Mouse (Mus musculus) hematopoietic stem cell, adult 5-6 weeks (primary cell): Measurements from ENCODE around the gene Pml. TPM values are rescaled to one million over a fixed set of nuclear protein-coding genes. Genes with fewer than 3 reads are reported as not detected.

Experiments
- ATAC-seq, 2 experiments: fragments of 125-278 bp in 1 of 2; replicated peaks in 1 of 2; 2 replicates each; pipeline ENCODE4 v1.8.0; 2016 to 2017; ENCODE audit warnings: inconsistent platforms in 2 of 2, mild to moderate bottlenecking in 2 of 2, moderate number of reproducible peaks in 2 of 2, low read depth in 1 of 2, moderate TSS enrichment in 1 of 2; ENCODE audit not compliant: low FRiP score in 2 of 2, poor library complexity in 2 of 2, severe bottlenecking in 2 of 2, insufficient read depth in 1 of 2, low TSS enrichment in 1 of 2
- total RNA-seq: library from RNA; stranded (forward); fragments of 172-1452, 232-1000 nt; gene quantifications from 2 replicates; pipeline ENCODE4 v1.2.3, GENCODE M21; 2017

Pml gene
- total RNA-seq = 24.5 and 32.5 TPM in 2 replicates

GRCm38 (mm10) chr9:58249592-58250192 is at the start of gene Pml:
Gene Pml (minus strand): TSS chr9:58249786.
- peak; percentile 24 to 51; a peak in 3 of 4 replicates for ATAC-seq

- no peak for ATAC-seq
Observed at GRCm38 (mm10) chr9:58297961-58298477, 48.4 kb upstream of the Pml start.

GRCm38 (mm10) chr9:58297065-58297464 is 47.5 kb upstream of the Pml start:
- ATAC-seq = no peak

- ATAC-seq = no peak
Observed at GRCm38 (mm10) chr9:58295766-58296361, 46.3 kb upstream of the Pml start.

- ATAC-seq = no peak
Observed at GRCm38 (mm10) chr9:58295345-58295744, 45.8 kb upstream of the Pml start.

- ATAC-seq = no peak
Observed at GRCm38 (mm10) chr9:58294527-58294926, 44.9 kb upstream of the Pml start.

GRCm38 (mm10) chr9:58289901-58290300 is 40.3 kb upstream of the Pml start:
- no peak for ATAC-seq

- no peak for ATAC-seq
Observed at GRCm38 (mm10) chr9:58289090-58289489, 39.5 kb upstream of the Pml start.

- ATAC-seq = no peak
Observed at GRCm38 (mm10) chr9:58283431-58283830, 33.8 kb upstream of the Pml start.

GRCm38 (mm10) chr9:58281597-58281996 is 32.0 kb upstream of the Pml start:
- ATAC-seq = no peak

- peak; percentile 71 to 75 for ATAC-seq
Observed at GRCm38 (mm10) chr9:58280259-58281109, 30.9 kb upstream of the Pml start.

GRCm38 (mm10) chr9:58279780-58280179 is 30.2 kb upstream of the Pml start:
- ATAC-seq = no peak

- ATAC-seq = no peak
Observed at GRCm38 (mm10) chr9:58278821-58279723, 29.5 kb upstream of the Pml start.

GRCm38 (mm10) chr9:58278313-58278712 is 28.7 kb upstream of the Pml start:
- ATAC-seq = no peak

- no peak for ATAC-seq
Observed at GRCm38 (mm10) chr9:58276346-58276745, 26.8 kb upstream of the Pml start.

GRCm38 (mm10) chr9:58275797-58276196 is 26.2 kb upstream of the Pml start:
- ATAC-seq = peak; percentile 28 to 51; a peak in 3 of 4 replicates

GRCm38 (mm10) chr9:58275115-58275774 is 25.7 kb upstream of the Pml start:
- ATAC-seq = peak; percentile 86 to 89
